Mouse (Mus musculus): ENCODE measurements around the gene Six3.

Gene Six3

DNA sequence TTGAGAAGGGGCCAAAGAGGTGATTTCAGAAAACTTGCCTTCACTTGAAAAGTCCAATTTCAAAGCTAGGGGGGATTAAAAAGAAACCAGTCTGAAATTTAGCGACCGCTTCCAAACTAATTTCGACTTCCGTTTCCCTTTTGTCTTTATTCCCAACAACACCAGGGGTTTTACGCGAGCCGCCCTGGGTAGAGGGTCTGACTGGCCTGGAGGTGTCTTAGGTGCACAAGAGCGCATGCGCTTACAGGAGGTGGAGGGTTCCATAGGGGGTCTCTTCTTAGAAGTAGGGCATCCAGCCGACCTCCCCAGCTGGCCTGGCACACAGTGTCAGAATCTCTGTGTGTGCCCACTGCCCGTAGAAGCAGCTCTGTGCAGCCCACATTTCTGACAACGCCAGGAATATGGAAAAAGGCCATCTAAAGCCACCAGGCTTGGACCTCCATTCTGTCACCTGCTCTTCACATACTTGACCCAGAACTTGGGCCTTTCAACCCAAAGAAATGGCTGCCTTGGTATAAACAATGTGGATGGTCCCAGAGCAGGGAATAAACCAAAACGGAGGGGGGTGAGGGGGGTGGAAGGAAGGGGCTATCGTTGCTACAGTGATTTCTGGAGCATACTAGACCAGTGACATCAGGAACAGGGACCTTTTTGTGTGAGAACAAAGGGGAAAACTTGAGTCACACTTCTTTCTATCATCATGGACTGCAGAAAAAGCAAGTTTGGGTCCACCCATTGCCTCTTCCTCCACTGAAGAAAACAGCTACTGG, 12.9 kb downstream of the Six3 start:
- no peak for DNase-seq

DNA sequence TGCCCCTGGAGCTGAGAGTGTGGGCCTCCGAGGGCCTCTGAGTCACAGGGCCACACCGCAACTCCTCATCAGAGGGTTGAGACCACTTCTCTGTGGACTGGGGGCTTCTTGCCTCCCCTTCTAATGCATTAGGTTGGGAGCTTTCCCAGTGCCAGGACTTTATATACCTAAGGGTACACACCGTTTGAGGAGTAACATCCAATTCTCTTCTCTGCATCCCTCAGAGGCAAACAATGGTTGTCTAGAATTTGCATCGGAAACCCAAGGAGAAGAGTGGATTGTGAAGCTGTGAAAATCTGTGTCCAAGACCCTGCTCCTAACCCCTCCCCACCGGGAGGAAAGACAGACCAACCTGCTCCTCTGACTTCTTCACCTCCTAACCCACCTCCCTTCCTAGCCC, 14.3 kb downstream of the Six3 start:
- no peak for DNase-seq

DNA sequence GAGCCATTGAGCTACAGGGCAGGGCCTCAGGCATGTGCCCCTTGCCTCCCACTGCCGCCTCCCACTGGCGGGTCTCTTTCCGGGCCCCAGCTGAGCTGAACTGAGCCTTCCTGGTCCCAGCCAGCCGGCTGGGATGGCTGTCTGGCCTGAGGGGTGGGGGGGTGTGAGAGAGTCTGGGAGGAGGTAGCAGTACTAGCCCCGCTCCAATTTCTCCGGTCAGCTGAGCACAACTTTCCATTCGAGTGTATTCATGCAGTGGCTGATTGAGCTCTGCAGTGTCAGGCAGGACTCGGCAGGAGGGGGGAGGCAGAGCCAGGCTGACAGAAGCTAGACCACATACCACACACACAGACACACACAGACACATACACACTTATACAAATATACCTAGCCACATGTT, 15.4 kb downstream of the Six3 start:
- no peak for DNase-seq

DNA sequence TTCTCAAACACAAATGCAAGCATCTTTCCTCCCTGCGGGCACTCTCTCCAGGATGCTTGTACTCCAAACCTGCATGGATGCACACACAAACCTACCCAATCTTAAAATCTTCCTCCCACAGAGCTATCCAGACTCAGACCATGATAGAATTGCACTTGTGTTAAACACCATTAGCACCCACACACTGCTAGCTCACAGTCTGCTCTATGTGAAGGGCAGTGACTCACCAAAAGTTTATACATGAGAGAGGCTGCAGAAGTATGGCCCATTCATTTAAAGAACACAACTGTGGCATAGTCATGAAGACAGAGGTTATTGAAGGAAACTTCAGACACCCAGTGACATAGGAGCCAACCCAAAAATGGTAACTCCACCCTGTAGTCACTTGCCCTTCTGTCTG, 16.0 kb downstream of the Six3 start:
- DNase-seq = no peak

DNA sequence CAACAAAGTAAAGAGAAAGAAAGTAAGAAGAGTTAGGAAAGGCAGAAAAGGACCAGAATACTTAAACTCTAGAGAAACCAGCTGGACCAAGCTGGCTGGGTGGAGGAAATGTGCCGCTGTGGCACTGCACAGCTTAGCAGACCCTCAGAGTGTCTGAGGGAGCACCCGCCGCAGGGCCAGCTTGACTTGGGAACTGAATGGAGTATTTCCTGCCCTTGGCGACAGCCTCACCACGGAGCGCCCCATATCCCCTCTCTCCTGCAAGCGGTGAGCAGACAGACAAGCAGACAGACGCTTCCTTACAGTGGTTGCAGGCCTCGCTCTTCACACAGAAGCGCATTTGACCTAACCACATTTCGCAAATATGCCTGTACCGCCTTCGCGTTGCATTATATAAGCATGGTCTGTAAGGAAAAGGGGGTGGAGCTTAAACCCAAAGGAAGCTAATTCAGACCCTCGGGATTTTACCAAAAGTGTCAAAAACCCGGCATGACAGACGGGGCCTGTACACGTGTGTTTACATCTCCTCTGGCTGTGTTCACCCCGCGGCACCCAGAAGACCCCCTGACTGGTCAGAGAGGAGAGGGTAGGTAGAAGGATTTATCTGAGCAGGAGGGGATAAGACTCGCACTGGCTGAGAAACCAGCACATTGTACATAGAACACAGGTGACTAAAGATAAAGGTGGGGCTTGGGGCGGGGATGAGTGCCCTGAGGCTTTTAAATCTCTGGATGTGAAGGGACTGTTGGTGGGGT, 17.1 kb downstream of the Six3 start:
- DNase-seq = no peak

DNA sequence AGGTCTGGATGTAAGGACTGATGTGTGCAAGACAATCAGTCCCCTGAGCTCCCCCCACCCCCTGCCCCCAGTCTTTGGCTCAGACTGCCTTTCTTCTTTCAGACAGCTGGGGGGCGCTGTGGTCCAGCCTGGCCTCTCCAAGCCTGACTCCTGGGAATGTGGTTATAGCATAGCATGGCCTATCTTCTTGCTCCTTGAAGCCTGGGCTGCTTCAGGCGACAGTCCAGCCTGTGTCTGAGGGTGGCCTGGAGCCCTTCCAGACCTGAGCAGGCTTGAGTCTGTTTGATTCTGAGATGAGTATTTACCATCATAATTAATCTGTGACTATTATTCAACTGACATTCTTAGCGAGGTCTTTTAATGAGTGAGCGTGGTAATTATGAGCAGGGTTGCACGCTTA, 17.7 kb downstream of the Six3 start:
- no peak for DNase-seq

DNA sequence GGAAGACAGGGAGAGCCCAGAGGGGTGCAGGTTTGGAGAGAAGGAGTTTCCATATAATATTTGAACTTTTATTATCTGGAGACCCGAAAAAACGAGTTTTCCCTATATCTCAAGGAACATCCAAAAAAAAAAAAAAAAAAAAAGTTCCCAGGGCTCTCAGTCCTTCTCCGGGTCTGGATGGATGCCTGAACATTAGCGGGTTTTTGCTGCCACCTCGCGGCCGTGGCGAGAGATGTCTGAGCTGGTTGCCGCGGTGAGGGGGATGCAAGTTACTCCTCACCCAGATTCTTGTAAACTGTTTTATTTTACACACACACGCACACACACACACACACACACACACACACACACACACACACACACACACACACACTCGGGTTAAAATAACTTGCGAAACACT, 20.2 kb downstream of the Six3 start:
- peak in 1 of 2 experiments; percentile 17 for DNase-seq

DNA sequence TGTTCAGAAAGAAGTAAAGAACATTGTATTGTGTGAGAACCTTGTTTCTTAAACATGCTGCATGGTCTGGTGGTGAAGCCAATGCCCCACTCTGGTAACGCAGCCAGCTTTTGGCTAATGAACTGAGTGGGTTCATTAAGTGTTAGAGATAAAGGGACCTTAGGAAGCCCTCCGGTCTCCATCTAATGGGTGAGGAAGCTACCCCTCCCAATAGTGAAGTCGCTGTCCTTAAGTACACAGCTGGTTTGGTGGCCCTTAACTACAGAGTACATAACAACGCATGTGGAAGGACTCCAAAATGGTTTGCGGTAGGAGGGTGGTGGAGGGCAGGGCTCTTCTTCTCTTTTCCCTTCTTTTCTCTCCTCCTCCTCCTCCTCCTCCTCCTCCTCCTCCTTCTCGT, 24.5 kb downstream of the Six3 start:
- DNase-seq = no peak

DNA sequence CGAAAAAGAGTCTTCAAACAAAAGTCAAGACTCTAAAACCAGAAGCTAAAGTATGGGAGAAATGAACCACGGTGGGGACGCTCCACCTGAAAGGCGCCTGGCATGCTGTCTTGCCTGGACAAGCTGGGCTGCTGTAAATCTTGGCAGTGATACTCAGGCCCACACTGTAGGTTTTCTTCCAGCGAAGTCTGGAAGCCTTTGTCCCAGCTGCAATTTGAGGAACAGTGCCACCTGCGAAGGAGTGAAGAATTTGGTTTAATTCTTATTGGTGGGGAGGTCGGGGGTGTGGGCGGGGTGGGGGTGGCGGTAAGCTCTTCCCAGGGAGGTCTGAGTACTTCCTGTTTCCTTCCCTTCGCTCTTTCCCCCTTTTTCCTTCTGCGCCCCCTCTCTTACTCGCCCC, 31.9 kb downstream of the Six3 start:
- DNase-seq = no peak

DNA sequence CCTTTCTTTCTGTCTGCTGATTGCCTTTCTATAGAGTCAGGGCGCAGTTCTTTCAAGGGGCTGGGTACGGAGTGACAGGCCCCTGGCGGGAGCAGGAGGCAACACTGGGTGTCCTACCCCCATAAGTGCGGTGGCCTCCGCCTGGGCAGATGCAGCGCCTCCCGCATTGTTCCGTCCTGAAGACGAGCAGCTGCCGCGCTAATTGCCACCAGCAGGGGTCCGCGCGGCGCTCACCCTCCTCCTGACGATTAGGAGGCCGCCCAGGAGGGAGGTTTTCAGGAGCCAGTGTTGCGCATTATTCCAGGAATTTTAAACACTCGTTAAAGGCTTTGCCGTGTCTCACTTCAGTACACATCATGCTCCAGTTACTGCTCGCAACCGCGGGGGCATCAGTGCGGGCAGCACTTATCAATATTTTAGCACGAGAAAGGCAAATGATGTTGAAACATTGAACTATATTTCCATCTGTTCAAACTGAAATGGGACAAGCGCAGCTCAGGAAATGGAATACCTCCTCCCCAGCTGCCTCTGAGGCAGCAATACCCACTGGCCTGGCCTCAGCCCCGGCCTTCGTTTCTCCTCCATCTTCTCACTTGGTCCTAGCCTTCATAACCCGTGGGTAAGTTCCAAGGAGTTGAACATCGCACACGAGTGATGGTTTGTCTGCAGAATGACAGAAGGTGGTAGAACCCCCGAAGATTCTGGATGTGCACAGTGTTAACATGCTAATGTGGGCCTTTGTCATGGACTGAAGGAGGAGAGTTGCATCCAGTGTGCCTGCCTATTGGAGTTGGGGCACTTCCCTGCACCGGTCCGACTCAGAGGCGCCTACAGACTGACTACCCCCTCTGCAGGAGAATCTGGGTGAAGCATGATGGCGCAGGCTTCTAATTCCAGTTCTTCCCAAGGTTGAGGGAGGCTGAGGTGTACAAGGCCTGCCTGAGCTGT, 32.6 kb downstream of the Six3 start:
- DNase-seq = no peak

DNA sequence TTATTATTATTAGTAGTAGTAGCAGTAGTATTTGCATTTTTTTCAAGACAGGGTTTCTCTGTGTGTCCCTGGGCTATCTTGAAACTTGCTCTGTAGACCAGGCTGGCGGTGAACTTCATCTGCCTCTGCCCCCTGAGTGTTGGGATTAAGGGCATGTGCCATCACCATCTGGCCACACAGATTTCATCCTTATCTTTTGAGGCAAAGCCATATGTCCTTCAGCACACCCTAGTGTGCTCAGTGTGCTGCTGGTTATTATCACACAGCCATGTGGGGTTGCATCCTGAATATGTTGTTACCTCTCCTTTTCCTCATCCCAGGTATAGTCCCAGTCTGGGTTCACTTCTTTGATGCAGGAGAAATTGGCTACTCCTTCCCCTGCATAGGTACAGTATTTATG, 46.6 kb downstream of the Six3 start:
- DNase-seq = no peak

DNA sequence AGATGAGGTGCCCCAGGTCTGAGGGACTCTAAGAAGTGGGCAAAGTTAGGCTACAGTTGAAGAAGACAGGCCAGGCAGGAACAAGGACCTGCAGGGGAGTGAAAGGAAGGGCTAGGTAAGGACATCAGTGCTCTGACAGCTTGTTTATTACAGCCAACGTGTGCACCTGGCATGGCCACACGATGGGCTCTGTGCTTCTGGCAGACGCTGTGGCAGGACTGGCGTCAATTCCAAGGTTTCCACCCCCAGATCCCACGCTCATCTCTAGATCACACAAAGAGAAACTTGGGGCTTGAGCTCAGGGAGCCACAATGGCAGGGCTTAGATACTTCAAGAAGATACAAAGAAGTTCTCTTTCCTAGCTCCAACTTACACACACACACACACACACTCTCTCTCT, 48.1 kb downstream of the Six3 start:
- DNase-seq = no peak

DNA sequence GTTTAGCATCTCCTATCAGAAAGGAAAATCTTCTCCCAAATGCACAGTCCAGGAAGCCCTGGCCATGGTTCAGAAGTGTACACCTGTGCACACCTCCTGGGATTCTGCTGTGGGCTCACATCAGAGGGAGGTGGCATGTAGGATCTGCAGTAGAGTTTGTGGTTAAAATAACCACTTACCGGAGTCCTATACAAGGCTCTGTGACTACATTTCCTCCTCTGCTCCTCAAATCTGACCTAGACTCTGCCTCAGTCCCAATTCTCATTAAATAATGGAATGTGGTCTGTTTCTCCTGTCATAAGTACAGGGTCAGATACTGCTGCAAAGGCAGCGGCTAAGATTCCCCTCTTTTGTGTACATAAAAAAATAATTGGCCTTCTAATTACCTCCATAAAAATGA, 50.8 kb downstream of the Six3 start:
- DNase-seq = no peak

DNA sequence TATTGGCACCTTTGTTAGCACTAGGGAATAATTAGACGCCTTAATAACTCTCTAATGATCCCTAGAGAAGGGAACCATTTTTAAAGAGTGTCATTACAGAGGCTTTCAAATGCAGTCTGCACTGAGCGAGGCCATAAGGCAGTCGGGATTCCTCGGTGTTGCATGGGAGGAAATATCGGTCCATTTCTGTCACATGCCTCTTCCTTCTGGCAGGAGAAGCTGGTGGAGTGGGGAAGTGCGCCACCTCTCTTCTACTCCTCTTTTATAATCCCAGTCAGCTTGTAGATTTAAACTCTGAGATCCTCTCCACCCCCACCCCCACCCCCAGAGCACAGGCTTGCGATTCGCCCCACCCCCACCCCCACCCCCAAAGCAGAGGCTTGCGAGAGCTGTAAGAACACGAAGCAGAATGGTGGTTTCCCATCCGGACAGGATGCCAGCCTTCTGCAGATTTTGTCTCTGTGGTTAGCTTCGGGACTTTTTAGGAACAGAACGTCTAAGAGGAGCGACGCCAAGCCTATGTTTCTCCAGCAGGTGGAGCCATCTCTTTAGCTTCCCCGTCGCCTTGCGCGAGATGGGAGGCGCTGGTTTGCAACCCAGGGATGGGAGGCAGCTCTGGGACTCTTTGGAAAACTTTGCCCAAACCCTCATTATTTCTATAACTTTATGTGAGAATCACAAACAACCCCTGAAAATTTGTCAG, 51.4 kb downstream of the Six3 start:
- peak; percentile 10 for DNase-seq

Data from thymus, adult 18-20 months (tissue).